In the genomic region with DNA sequence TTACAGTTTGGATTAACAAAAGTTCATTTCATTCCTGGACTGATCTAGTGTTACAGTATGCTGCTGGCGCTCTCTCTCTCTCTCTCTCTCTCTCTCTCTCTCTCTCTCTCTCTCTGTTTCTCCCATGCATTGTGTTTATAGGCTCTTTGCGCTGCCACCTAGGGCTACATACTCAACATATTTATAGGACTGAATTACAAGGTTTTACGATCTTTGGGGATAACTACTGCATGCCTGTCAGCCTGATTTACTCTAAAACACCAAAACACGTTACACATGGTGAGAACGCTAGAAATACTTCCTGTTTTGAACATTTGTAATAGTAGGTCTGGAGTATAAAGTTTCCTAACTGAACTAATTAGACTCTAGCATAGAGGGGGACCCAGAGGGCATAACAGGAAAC, we compare ENCODE assay signal across 20 mouse cellular contexts. TPM values are rescaled to one million over a fixed set of nuclear protein-coding genes. Genes with fewer than 3 reads are reported as not detected.
DNase-seq lines count a peak whose midpoint lies in the region; ATAC-seq lines count a peak whose summit lies in the region.
"Had no signal": no experiment of that assay in that cellular context is flagged by ENCODE, and none has a peak within 500 bp of the region (broad histone marks: within the 10 kb centered on the region; RNA-seq: fewer than 3 reads in every experiment).

No protein-coding gene starts in this region.

- intact Hi-C loops in gastrocnemius, postnatal 36 days (cut with DNase I) = no loop called here

- no peaks in the 10 kb centered on the region for H3K4me1 ChIP-seq in kidney, embryonic 14.5 days (ENCODE audit: control insufficient read depth, insufficient read depth, low read length)
- H3K4me1 ChIP-seq: hindbrain, embryonic 12.5 days; neural tube, embryonic 12.5 days had no signal

- WGBS in kidney, embryonic 14.5 days = 15% methylated on average over 5 of the region's 5 CpGs

- peak; percentile 84 for ATAC-seq in kidney, embryonic 14.5 days (ENCODE audit: low FRiP score, low TSS enrichment)
- ATAC-seq in CD4-positive, CD25-positive, alpha-beta regulatory T cell, adult 4 months = peak; percentile 48
- peak; percentile 81 for ATAC-seq in granulocyte monocyte progenitor cell, adult 5-6 weeks (replicated peaks; ENCODE audit: poor library complexity, severe bottlenecking)
- ATAC-seq in megakaryocyte progenitor cell, adult 5-6 weeks (replicated peaks; ENCODE audit: poor library complexity) = peak; percentile 76
- ATAC-seq in frontal cortex, adult (ENCODE audit: low TSS enrichment) = no peak
- ATAC-seq: activated CD4-positive, CD25-positive, alpha-beta regulatory T cell, adult 4 months; forebrain, embryonic 16.5 days; Patski had no signal

- no peak overlapping the region for H3K4me3 ChIP-seq in kidney, embryonic 14.5 days (ENCODE audit: low read length)
- H3K4me3 ChIP-seq: hindbrain, embryonic 12.5 days; neural tube, embryonic 12.5 days had no signal

- no peak overlapping the region for H3K4me2 ChIP-seq in kidney, embryonic 14.5 days (replicated peaks; ENCODE audit: low read depth, low read length)
- H3K4me2 ChIP-seq: hindbrain, embryonic 12.5 days; neural tube, embryonic 12.5 days had no signal

- no peak overlapping the region for H3K9ac ChIP-seq in kidney, embryonic 14.5 days (ENCODE audit: low read depth, low read length)
- H3K9ac ChIP-seq: hindbrain, embryonic 12.5 days; neural tube, embryonic 12.5 days had no signal

- DNase-seq in kidney, adult 8-10 months = no peak
- DNase-seq in gastrocnemius, postnatal 36 days = no peak
- DNase-seq: adrenal gland, postnatal 36 days; B cell, adult 2 months; cerebellum, adult 2 months; kidney, adult 11 months; layer of hippocampus, postnatal 36 days; lung, postnatal 10 days; right cerebral cortex, postnatal 14 days; thymus, postnatal 36 days had no signal

- no peaks in the 10 kb centered on the region for H3K36me3 ChIP-seq in kidney, embryonic 14.5 days (ENCODE audit: control insufficient read depth, insufficient read depth, low read length)
- H3K36me3 ChIP-seq: hindbrain, embryonic 12.5 days; neural tube, embryonic 12.5 days had no signal

- H3K9me3 ChIP-seq in kidney, embryonic 14.5 days (ENCODE audit: control insufficient read depth, low read length) = no peaks in the 10 kb centered on the region
- H3K9me3 ChIP-seq: hindbrain, embryonic 12.5 days; neural tube, embryonic 12.5 days had no signal

- no peaks in the 10 kb centered on the region for H3K27me3 ChIP-seq in kidney, embryonic 14.5 days (ENCODE audit: control insufficient read depth, insufficient read depth, low read length)
- H3K27me3 ChIP-seq: hindbrain, embryonic 12.5 days; neural tube, embryonic 12.5 days had no signal

- H3K27ac ChIP-seq in kidney, embryonic 14.5 days (ENCODE audit: low read depth, low read length) = no peak overlapping the region
- H3K27ac ChIP-seq: hindbrain, embryonic 12.5 days; neural tube, embryonic 12.5 days had no signal

RNA-seq across cellular contexts. Expression of gene Xdh, which starts 47.8 kb away (rescaled TPM):
- polyA plus RNA-seq in kidney, embryonic 14.5 days (2014; fragmentation: Nextera tagmentation; extraction: Ambion mirVana) = 0.97 and 1.1 TPM in 2 replicates
- 10 to 100 TPM; 27.8 to 48.7 TPM for polyA plus RNA-seq in CD4-positive, CD25-positive, alpha-beta regulatory T cell, adult 4 months (2017; shearing (Covaris generic))
- total RNA-seq in granulocyte monocyte progenitor cell, adult 5-6 weeks (2014; fragmentation: Nextera tagmentation) = 49.3 and 62.8 TPM in 2 replicates
- total RNA-seq in granulocyte monocyte progenitor cell, adult 5-6 weeks (2017) = 26.5 and 35.5 TPM in 2 replicates
- 23.1 and 32.0 TPM in 2 replicates for total RNA-seq in megakaryocyte progenitor cell, adult 5-6 weeks (2015)
- total RNA-seq in megakaryocyte progenitor cell, adult 5-6 weeks (2017) = 24.5 and 29.0 TPM in 2 replicates
- total RNA-seq in gastrocnemius, postnatal 36 days (2021) = 10 to 100 TPM; 46.5 to 54.0 TPM
